Mouse (Mus musculus) gastrocnemius, postnatal 10 days (tissue): ENCODE measurements around the gene Lamtor2. TPM values are rescaled to one million over a fixed set of nuclear protein-coding genes. Genes with fewer than 3 reads are reported as not detected.
"Not testable (repeated sequence)": the region's sequence is repeated elsewhere in the genome, so short reads cannot be mapped to it uniquely, and the experiment has no call there.

ENCODE experiments used
- DNase-seq: peaks from one replicate; pipeline ENCODE4 v3.0.0; 2021; ENCODE audit warnings: mixed read lengths
- long read RNA-seq, 2 experiments: library from polyadenylated mRNA; stranded (forward); transcript quantifications; one replicate each; pipeline ENCODE4 v2.0.0; 2021
- total RNA-seq, 2 experiments: library from RNA; stranded (reverse); gene quantifications; 2 replicates each; pipeline ENCODE4 v1.2.3; 2021

The Lamtor2 gene
- 10 to 100 TPM; 75.4 to 81.8 TPM for total RNA-seq
- long read RNA-seq, experiment 1, transcript Lamtor2-201 (4 exons, 668 nt) = major isoform, 30 of 39 reads
- long read RNA-seq, experiment 1, partial matches to known transcripts = 0 of 39 reads
- long read RNA-seq, experiment 1, other reads (novel, unspliced or antisense) = 2 of 39 reads
- long read RNA-seq, experiment 2, transcript Lamtor2-201 (4 exons, 668 nt) = major isoform, 32 of 35 reads
- long read RNA-seq, experiment 2, partial matches to known transcripts = 0 of 35 reads
- long read RNA-seq, experiment 2, other reads (novel, unspliced or antisense) = 0 of 35 reads

DNA sequence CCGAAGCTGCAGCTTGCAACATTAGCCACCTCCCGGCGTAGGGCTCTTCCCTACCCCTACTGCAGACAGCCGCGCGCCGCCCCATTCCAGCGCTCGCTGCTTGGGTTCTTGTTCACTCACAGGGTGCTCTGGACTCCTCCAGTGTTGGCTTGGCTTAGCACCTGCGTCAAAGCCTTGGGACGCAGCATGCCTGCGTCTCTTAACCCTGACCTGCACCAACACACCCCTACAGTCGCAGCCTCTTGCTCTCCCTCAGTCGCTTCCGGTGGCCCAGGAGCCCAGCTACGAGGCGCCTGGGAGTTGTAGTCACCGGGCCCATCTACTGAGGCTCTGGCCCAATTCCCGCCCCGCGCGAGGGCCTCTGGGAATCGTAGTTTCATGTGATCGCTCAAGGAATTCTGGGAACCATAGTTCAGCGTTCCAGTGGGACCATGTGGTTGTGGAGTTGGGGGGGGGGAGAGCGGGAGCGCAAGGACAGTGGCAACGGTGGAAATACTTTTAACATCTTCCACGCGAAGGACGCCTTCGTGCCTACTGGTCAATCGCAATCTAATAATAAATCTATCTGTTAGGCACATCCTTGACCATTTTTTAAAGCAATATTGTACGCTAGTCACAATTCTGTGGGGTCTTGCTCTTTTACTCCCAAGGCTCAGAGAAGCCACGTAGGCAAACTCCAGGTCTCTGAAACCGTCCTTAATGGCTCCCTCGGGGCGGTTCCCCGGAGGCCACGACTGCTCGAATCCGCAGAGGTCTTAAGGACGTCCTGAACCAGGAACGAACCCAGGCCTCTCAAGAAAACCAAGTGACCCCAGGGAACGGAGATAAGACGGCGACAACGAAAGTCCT lies at the start of gene Lamtor2:
Lamtor2 (minus strand) TSS at position 399 of the 849 bp plus-strand sequence.
- DNase-seq = peak; percentile 97

DNA sequence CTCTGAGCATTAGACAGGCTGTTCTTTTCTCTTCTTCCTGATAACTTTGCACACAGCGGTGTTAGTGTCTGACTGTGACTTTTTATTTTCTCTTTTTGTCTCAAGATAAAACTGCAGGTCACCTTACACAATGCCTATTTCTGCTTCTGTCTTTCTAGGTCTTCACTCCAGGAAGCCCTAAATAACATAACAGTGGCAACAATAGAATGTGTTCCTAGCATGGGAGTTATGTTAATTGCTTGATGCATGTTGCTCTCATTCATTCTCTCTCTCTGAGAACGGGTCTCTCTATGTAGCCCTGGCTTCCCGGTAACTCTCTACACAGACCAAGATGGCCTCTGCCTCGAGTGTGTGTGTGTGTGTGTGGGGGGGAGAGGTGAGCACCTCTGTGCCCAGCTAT lies 49.6 kb upstream of the Lamtor2 start:
- no peak for DNase-seq

DNA sequence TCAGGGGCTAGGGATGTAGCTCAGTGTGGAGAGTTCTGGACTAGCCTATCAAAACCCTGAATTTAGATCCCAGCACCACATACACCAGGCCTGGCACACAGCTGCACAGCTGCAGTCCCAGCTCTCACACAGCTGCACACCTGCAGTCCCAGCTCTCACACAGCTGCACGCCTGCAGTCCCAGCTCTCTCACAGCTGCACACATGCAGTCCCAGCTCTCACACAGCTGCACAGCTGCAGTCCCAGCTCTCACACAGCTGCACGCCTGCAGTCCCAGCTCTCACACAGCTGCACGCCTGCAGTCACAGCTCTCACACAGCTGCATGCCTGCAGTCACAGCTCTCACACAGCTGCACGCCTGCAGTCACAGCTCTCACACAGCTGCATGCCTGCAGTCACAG lies 43.7 kb upstream of the Lamtor2 start:
- DNase-seq = not testable (repeated sequence)

DNA sequence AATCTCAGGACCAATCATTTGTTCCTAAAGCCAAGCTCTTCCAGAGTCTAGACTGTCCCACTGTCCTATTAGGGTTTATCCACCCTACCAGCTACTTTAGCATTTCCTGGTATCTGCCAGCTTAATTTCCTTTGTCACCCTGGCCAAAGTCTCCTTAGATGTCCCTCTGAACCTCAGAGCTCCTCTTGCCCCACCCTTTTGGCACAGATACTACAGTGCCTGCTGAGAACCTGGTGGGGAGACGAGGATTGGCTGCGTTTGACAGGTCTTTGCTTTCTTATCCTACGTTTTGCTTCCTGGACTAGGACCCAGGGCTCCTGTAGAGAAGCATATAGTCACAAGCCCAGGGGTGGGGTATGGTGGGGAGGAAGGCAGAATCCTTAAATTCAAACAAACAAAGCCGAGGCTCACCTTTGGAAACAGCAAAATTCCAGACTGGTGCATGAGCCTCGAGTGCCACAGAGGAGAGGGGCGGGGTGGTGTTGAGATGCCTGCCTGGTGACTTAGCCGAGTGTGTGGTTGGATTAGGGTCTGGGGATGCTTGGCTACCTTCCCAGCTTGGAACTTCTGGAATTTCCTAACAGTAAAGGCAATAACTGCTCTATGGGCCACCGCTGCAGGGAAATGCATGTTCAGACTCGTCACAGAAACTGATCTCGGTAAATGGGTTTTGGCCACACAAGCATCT lies 41.2 kb upstream of the Lamtor2 start:
- no peak for DNase-seq

DNA sequence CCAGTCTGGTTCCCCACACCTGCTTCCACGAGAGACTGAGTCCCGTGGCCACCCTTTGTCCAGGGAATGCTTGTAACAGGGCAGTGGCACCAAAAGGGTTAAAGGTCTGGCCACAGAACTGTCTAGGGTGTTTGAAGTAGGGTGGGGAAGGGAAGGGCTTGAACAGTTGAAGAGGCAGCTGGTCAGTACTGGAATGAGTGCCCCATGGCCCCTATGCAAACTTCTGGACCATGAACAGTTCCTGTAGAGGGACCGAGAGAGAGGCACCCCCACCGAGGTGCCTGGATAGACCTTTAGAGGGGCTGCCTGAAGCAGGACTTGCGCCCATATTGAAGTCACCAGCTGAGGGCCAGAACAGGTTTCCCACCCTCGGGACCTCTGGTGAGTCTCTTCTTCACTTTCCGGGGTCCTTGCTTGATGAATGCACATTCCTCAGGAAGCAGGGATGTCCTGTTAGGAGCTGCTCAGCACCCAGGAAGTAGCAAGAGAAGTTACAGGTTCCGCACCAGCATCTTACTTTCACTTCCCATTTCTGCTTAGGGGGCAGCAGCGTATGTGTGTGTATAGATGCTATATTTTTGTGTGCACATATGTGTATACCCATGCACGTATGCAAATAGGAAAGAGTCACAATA lies 40.2 kb upstream of the Lamtor2 start:
- DNase-seq = no peak

- DNase-seq = no peak
Measured at GRCm38 (mm10) chr3:88591950-88592731, 39.3 kb upstream of the Lamtor2 start.

- no peak for DNase-seq
Measured at GRCm38 (mm10) chr3:88591044-88591443, 38.2 kb upstream of the Lamtor2 start.

DNA sequence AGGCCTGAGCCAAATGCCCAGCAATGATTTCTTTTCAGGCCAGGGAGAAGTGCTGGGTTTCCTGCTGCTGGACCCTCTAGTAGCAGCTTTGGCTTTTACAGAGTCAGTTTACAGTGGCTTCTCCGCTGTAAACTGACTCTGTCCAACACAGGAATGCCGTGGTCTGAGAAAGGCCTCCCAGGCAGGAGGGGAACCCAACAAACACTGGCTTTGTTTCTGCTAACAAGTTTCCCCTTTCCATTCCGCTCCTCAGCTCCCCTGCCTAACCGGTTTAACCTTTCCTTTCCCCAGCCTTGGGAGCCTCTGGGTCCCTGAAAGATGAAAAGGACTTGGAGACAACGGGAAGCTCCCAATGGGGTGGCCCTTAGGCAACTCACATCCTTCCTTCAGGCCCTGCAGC lies 37.4 kb upstream of the Lamtor2 start:
- DNase-seq = no peak

DNA sequence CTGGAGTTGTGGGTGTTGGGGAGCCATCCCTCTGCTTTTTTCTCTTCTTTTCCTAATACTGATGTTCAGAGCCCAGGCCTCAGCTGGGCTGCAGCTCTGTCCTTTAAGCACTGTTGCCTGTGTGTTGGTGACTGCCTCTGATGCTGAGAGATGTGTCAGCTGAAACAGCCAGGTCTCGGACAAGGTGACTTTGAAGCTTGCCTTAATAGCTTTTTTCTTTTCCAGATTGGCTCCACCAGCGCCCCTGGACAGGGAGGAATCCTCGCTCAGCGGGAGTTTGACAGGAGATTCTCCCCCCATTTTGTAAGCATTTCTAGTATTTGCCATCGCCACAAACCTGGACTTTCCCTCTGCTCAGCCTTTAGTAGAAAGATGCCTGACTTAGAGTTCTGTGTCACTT lies 33.8 kb upstream of the Lamtor2 start:
- DNase-seq = no peak

- DNase-seq = no peak
Measured at GRCm38 (mm10) chr3:88585769-88586168, 32.9 kb upstream of the Lamtor2 start.

- peak; percentile 69 for DNase-seq
Measured at GRCm38 (mm10) chr3:88579454-88580117, 26.7 kb upstream of the Lamtor2 start.

- DNase-seq = no peak
Measured at GRCm38 (mm10) chr3:88578498-88579424, 25.9 kb upstream of the Lamtor2 start.

DNA sequence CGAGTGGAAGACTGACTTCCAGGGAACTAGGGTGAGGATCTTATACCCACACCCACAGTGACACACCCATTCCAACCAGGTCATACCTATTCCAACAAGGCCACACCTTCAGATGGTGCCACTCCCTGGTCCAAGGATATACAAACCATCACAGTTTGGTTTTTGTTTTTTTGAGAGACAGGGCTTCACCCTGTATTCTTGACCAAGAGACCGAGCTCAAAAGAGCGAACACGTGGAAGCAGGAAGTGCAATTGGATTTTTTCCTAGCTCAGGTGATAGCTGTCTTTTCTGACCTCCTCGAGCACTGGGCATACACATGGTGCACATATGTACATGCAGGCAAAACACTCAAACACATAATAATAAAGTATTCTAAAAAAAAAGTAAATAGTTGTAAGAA lies 25.0 kb upstream of the Lamtor2 start:
- not testable (repeated sequence) for DNase-seq

GRCm38 (mm10) chr3:88575540-88575939 lies 22.7 kb upstream of the Lamtor2 start, which contains the start of gene Ssr2:
Gene Ssr2 (plus strand): TSS chr3:88575876.
- no peak for DNase-seq

DNA sequence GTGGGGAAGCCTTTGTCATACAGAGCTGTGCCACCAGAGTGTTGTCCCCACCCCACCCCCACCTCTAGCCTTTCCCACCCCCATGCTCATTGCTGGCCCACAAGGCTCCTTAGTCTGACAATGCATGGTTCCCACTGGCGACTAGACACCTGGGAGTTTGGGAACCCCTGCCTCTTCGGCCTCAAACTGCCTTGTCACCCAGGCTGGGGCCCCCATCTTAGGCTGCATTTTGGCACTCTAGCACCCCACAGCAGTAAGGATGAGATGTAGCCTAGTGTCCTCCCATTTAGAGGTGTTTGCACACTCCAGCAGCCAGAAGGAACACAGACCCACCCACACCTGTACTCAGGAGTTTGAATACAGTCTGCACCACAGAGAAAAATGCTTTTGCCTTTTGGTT lies 20.9 kb upstream of the Lamtor2 start:
- no peak for DNase-seq

- no peak for DNase-seq
Measured at GRCm38 (mm10) chr3:88572835-88573234, 20.0 kb upstream of the Lamtor2 start.

GRCm38 (mm10) chr3:88571856-88572255 lies 19.0 kb upstream of the Lamtor2 start:
- DNase-seq = no peak

DNA sequence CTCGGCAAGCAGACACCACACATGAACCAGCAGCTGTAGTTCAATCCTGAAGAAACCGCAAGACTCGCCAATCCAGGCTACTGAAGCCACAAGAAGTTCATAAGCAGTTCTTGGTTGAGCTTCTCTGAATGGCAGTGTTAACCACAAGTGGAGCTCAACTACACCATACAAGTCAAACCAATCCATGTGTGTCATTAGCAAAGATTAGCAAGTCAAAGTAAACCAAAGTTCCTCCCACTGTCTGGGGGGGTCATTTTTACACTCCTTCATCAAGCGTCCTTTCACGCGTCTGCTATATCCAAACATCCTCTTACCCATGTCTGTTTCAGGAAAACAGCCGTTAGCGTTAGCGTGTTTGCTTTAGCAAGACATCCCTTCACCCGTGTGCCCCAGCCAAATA lies 17.5 kb upstream of the Lamtor2 start:
- no peak for DNase-seq

DNA sequence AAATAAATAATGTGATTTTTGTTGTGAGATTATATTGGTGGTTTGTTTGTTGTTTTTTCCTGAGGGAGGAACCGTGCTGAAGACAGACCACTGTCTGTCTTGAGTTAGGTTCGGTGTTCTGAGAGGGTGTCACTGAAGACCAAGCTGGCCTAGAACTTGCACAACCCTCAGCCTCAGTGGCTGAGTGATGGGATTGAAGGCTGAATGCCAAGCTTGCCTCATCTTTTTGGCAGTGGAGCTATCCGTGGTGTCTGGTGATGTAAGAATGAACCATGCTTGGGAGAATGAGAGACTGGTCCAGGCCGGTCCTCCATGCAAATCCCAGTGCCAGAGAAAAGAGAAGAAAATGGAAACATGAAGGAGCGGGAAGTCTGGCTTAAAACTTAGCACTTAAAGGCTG lies 16.8 kb upstream of the Lamtor2 start:
- DNase-seq = no peak

- DNase-seq = no peak
Measured at GRCm38 (mm10) chr3:88569093-88569492, 16.2 kb upstream of the Lamtor2 start.
